ENCODE assay signal across 19 mouse cellular contexts in genomic region chr11:72417376-72417775, GRCm38 (mm10). TPM values are rescaled to one million over a fixed set of nuclear protein-coding genes. Genes with fewer than 3 reads are reported as not detected.
DNase-seq lines count a peak whose midpoint lies in the region; ATAC-seq lines count a peak whose summit lies in the region.
"Had no signal": no experiment of that assay in that cellular context is flagged by ENCODE, and none has a peak within 500 bp of the region (broad histone marks: within the 10 kb centered on the region; RNA-seq: fewer than 3 reads in every experiment).

No protein-coding gene starts in this region.

- H3K27me3 ChIP-seq in heart, embryonic 10.5 days (ENCODE audit: insufficient read depth, poor library complexity, severe bottlenecking): no peaks in the 10 kb centered on the region
- no peaks in the 10 kb centered on the region for H3K27me3 ChIP-seq in neural tube, embryonic 11.5 days (ENCODE audit: control insufficient read depth, insufficient read depth, low read length)
- H3K27me3 ChIP-seq: kidney, embryonic 15.5 days; Patski had no signal

- peak overlapping the region; percentile 93 for H3K27ac ChIP-seq in heart, embryonic 10.5 days
- no peak overlapping the region for H3K27ac ChIP-seq in neural tube, embryonic 11.5 days (ENCODE audit: low read depth, low read length)
- H3K27ac ChIP-seq: macrophage had no signal

- no peak for DNase-seq in heart, embryonic 10.5 days (ENCODE audit: low spot score)
- no peak for DNase-seq in heart, adult 18-20 months
- no peak for DNase-seq in neural tube, embryonic 11.5 days (ENCODE audit: low spot score)
- no peak for DNase-seq in neural tube, embryonic 10.5 days (ENCODE audit: extremely low spot score, low spot score)
- DNase-seq in gastrocnemius, postnatal 36 days: peak; percentile 48 to 55
- DNase-seq in skeletal muscle tissue, adult 2 months (ENCODE audit: low read depth, low spot score): peak; percentile 94
- no peak for DNase-seq in testis, postnatal 14 days (ENCODE audit: low spot score)
- DNase-seq: adrenal gland, adult 8-10 months; cerebellum, postnatal 36 days; lung, adult 18-20 months had no signal

- no peak overlapping the region for H3K4me2 ChIP-seq in neural tube, embryonic 11.5 days (ENCODE audit: low read depth)
- H3K4me2 ChIP-seq: kidney, embryonic 15.5 days had no signal

- H3K9ac ChIP-seq in neural tube, embryonic 11.5 days (ENCODE audit: low read length): 0 out of 2 replicates have a peak overlapping the region, but pooled peaks have one; percentile 5
- H3K9ac ChIP-seq: kidney, embryonic 15.5 days had no signal

- H3K9me3 ChIP-seq in heart, embryonic 10.5 days: no peaks in the 10 kb centered on the region
- H3K9me3 ChIP-seq in neural tube, embryonic 11.5 days (ENCODE audit: control insufficient read depth, low read length): no peaks in the 10 kb centered on the region
- H3K9me3 ChIP-seq: kidney, embryonic 15.5 days had no signal

- H3K4me3 ChIP-seq in heart, embryonic 10.5 days: peak overlapping the region; percentile 5; the same call in 1 of the 2 replicates
- H3K4me3 ChIP-seq in neural tube, embryonic 11.5 days (ENCODE audit: low read depth, low read length): no peak overlapping the region
- H3K4me3 ChIP-seq: erythroblast, embryonic 14.5 days; kidney, embryonic 15.5 days had no signal

- H3K4me1 ChIP-seq in heart, embryonic 10.5 days: peaks cover 62% of the 10 kb centered on the region
- peaks cover 6% of the 10 kb centered on the region for H3K4me1 ChIP-seq in neural tube, embryonic 11.5 days (ENCODE audit: control insufficient read depth, insufficient read depth, low read length)

- intact Hi-C loops in gastrocnemius, postnatal 36 days (cut with DNase I): no loop called here

- 8% methylated on average over 4 of the region's 4 CpGs for WGBS in heart, embryonic 10.5 days
- WGBS in neural tube, embryonic 11.5 days: 6% methylated on average over 4 of the region's 4 CpGs

- no peak for ATAC-seq in neural tube, embryonic 11.5 days (ENCODE audit: insufficient read depth, low FRiP score, low TSS enrichment)
- no peak for ATAC-seq in monocyte, adult 5-6 weeks (replicated peaks; ENCODE audit: insufficient number of reproducible peaks, low FRiP score, low TSS enrichment, poor library complexity, severe bottlenecking)
- ATAC-seq: CD4-positive, CD25-positive, alpha-beta regulatory T cell, adult 4 months; hindbrain, embryonic 16.5 days; Patski had no signal

- no peaks in the 10 kb centered on the region for H3K36me3 ChIP-seq in heart, embryonic 10.5 days
- H3K36me3 ChIP-seq in neural tube, embryonic 11.5 days (ENCODE audit: control insufficient read depth, insufficient read depth, low read length): no peaks in the 10 kb centered on the region
- H3K36me3 ChIP-seq: kidney, embryonic 15.5 days had no signal

RNA-seq across cellular contexts. Expression of gene Smtnl2, which starts 5.9 kb away (rescaled TPM):
- 148 and 184 TPM in 2 replicates for polyA plus RNA-seq in heart, embryonic 10.5 days (2016; fragmentation: Nextera tagmentation; extraction: Ambion mirVana)
- 10 to 100 TPM in 1 of 2 experiments, 1 to 10 TPM in 1; 9.4 to 11.3 TPM for total RNA-seq in heart, adult 18-20 months (2021)
- 12.6 and 13.2 TPM in 2 replicates for polyA plus RNA-seq in neural tube, embryonic 11.5 days (2014; fragmentation: Nextera tagmentation; extraction: Ambion mirVana)
- total RNA-seq in gastrocnemius, postnatal 36 days (2021): 100 to 1,000 TPM; 206 to 299 TPM
- total RNA-seq in monocyte, adult 5-6 weeks (2017): not detected in 3 replicates
- polyA plus RNA-seq: erythroblast, embryonic 14.5 days; macrophage had no signal

RNA-seq across cellular contexts. Expression of gene Ggt6, which starts 17.9 kb away (rescaled TPM):
- polyA plus RNA-seq in heart, embryonic 10.5 days (2016; fragmentation: Nextera tagmentation; extraction: Ambion mirVana): not detected in 2 replicates
- total RNA-seq in heart, adult 18-20 months (2021): not detected
- not detected in 2 replicates for polyA plus RNA-seq in neural tube, embryonic 11.5 days (2014; fragmentation: Nextera tagmentation; extraction: Ambion mirVana)
- total RNA-seq in gastrocnemius, postnatal 36 days (2021): 1 to 10 TPM in 1 of 2 experiments, under 1 TPM in 1; 0.28 to 1.0 TPM
- not detected in 3 replicates for total RNA-seq in monocyte, adult 5-6 weeks (2017)
- total RNA-seq: left cerebral cortex, postnatal 10 days had no signal
- polyA plus RNA-seq: CD4-positive, CD25-positive, alpha-beta regulatory T cell, adult 4 months; erythroblast, embryonic 14.5 days; hindbrain, embryonic 16.5 days; macrophage had no signal

RNA-seq across cellular contexts. Expression of gene Mybbp1a, which starts 23.8 kb away (rescaled TPM):
- 133 and 186 TPM in 2 replicates for polyA plus RNA-seq in heart, embryonic 10.5 days (2016; fragmentation: Nextera tagmentation; extraction: Ambion mirVana)
- total RNA-seq in heart, adult 18-20 months (2021): 10 to 100 TPM; 43.1 to 47.5 TPM
- 145 and 146 TPM in 2 replicates for polyA plus RNA-seq in neural tube, embryonic 11.5 days (2014; fragmentation: Nextera tagmentation; extraction: Ambion mirVana)
- total RNA-seq in gastrocnemius, postnatal 36 days (2021): 10 to 100 TPM; 48.6 to 58.9 TPM
- total RNA-seq in monocyte, adult 5-6 weeks (2017): 37.5 to 39.9 TPM (median 37.7 TPM) in 3 replicates

RNA-seq across cellular contexts. Expression of gene Tekt1, which starts 55.1 kb away (rescaled TPM):
- 0.39 and 2.0 TPM in 2 replicates for polyA plus RNA-seq in heart, embryonic 10.5 days (2016; fragmentation: Nextera tagmentation; extraction: Ambion mirVana)
- under 1 TPM in 1 of 2 experiments, not detected in 1; 0.75 TPM for total RNA-seq in heart, adult 18-20 months (2021)
- polyA plus RNA-seq in neural tube, embryonic 11.5 days (2014; fragmentation: Nextera tagmentation; extraction: Ambion mirVana): 4.2 and 4.3 TPM in 2 replicates
- total RNA-seq in gastrocnemius, postnatal 36 days (2021): 1 to 10 TPM in 1 of 2 experiments, under 1 TPM in 1; 0.92 to 1.1 TPM
- total RNA-seq in monocyte, adult 5-6 weeks (2017): not detected in 3 replicates
- polyA plus RNA-seq: CD4-positive, CD25-positive, alpha-beta regulatory T cell, adult 4 months; erythroblast, embryonic 14.5 days; macrophage; Patski; small intestine, adult 2 months had no signal

Comparison
In these comparisons a context has a peak if more than half of its experiments do, and no peak if none do; other contexts are left out.
1. DNase-seq: peak in gastrocnemius, postnatal 36 days (2 of 2) and skeletal muscle tissue, adult 2 months (single experiment); none in heart, embryonic 10.5 days (single experiment), heart, adult 18-20 months (0 of 2), neural tube, embryonic 11.5 days (single experiment), neural tube, embryonic 10.5 days (single experiment) and testis, postnatal 14 days (single experiment).
2. RNA of gene Smtnl2, which starts 5.9 kb away (total RNA-seq): 206 to 299 TPM in gastrocnemius, postnatal 36 days; 9.4 to 11.3 TPM in heart, adult 18-20 months and not detected in monocyte, adult 5-6 weeks; every median in the first group is over 10 times any median in the second.